Mouse (Mus musculus) natural killer cell, adult 2 months (primary cell): ENCODE data around the gene Btbd8.

Experiments
- DNase-seq, 2 experiments: peaks; one replicate each; pipeline ENCODE4 v3.0.0; 2022; ENCODE audit warnings: low spot score in 2 of 2

Gene Btbd8

GRCm38 (mm10) chr5:107518602-107519001 is 80.8 kb downstream of the Btbd8 start:
- DNase-seq, result no peak

GRCm38 (mm10) chr5:107521386-107521785 is 83.6 kb downstream of the Btbd8 start:
- DNase-seq, result no peak

GRCm38 (mm10) chr5:107521897-107522296 is 84.1 kb downstream of the Btbd8 start:
- no peak for DNase-seq

- DNase-seq, result no peak
These were observed 86.5 kb downstream of the Btbd8 start for GRCm38 (mm10) chr5:107524281-107524680.

GRCm38 (mm10) chr5:107528856-107529255 is 91.1 kb downstream of the Btbd8 start:
- DNase-seq, result no peak

- peak; percentile 12 to 50 for DNase-seq
These were observed 95.8 kb downstream of the Btbd8 start for GRCm38 (mm10) chr5:107533590-107533989.

- no peak for DNase-seq
These were observed 96.8 kb downstream of the Btbd8 start, which contains the start of gene 1700028K03Rik for GRCm38 (mm10) chr5:107534581-107534980. Gene 1700028K03Rik (plus strand): TSS chr5:107534709.

GRCm38 (mm10) chr5:107541696-107542095 is 103.9 kb downstream of the Btbd8 start:
- DNase-seq, result no peak

GRCm38 (mm10) chr5:107545927-107546326 is 108.1 kb downstream of the Btbd8 start:
- peak; percentile 14 to 26 for DNase-seq

GRCm38 (mm10) chr5:107547955-107548354 is 110.2 kb downstream of the Btbd8 start:
- DNase-seq, result no peak

GRCm38 (mm10) chr5:107548444-107548843 is 110.6 kb downstream of the Btbd8 start:
- no peak for DNase-seq

- peak in 1 of 2 experiments; percentile 23 for DNase-seq
These were observed 116.5 kb downstream of the Btbd8 start for GRCm38 (mm10) chr5:107554336-107554735.

- no peak for DNase-seq
These were observed 119.2 kb downstream of the Btbd8 start for GRCm38 (mm10) chr5:107556969-107557368.
